Mouse (Mus musculus): ENCODE results near the gene St6galnac3.

DNA sequence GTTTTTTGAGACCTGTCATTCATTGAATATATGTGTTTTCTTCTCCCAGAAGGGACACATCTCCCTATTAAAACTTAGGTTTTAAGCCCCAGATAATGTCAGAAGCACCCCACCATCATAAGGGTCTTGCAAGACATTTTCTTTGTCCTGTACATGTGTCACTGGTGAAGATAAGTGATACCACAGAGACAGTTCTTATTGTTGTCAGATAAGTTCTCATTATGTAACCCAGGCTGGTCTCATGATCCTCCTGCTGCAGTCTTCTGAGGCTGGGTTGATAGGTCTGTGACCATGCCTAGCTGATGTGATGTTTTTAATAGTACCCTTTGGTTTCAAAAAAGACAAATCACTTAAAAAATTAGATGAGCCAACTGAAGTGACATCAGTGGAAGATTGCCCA lies 40.2 kb upstream of the St6galnac3 start:
- no peak for TF ChIP-seq SMC3 (IDR thresholded peaks at IDR 0.05; ENCODE audit: low read depth, low read length)
- TF ChIP-seq POLR2A (IDR thresholded peaks at IDR 0.05; ENCODE audit: low read depth, low read length), result no peak
- no peak for TF ChIP-seq HCFC1 (IDR thresholded peaks at IDR 0.05; ENCODE audit: low read depth, low read length)
- TF ChIP-seq MEF2A (IDR thresholded peaks at IDR 0.05; ENCODE audit: borderline replicate concordance, low read depth, low read length), result no peak
- no peak for TF ChIP-seq USF2 (conservative IDR thresholded peaks at IDR 0.05; ENCODE audit: low read depth, low read length)
- TF ChIP-seq TBP (conservative IDR thresholded peaks at IDR 0.05; ENCODE audit: low read depth, low read length), result no peak
- TF ChIP-seq CHD1 (IDR thresholded peaks at IDR 0.05; ENCODE audit: low read depth, low read length), result no peak
- TF ChIP-seq MAX (IDR thresholded peaks at IDR 0.05; ENCODE audit: low read length), result no peak
- TF ChIP-seq JUND (conservative IDR thresholded peaks at IDR 0.05; ENCODE audit: low read depth, low read length), result no peak
- TF ChIP-seq ZNF384 (IDR thresholded peaks at IDR 0.05; ENCODE audit: low read depth, low read length), result no peak
- no peak for TF ChIP-seq CTCF (conservative IDR thresholded peaks at IDR 0.05 in 1 of 2, IDR thresholded peaks at IDR 0.05 in 1 of 2; ENCODE audit: low read depth in 2 of 2, low read length in 2 of 2)
- no peak for TF ChIP-seq BHLHE40 (IDR thresholded peaks at IDR 0.05; ENCODE audit: low read depth, low read length)
- TF ChIP-seq EP300 (IDR thresholded peaks at IDR 0.05; ENCODE audit: low read length), result no peak
- TF ChIP-seq ZKSCAN1 (IDR thresholded peaks at IDR 0.05; ENCODE audit: borderline replicate concordance, low read depth, low read length), result no peak

Measured in CH12.LX (cell line).